Mouse (Mus musculus) thymus, adult 2 months (tissue): Measurements from ENCODE around the gene Krtap28-13. TPM values are rescaled to one million over a fixed set of nuclear protein-coding genes. Genes with fewer than 3 reads are reported as not detected.

Experiments
- DNase-seq: peaks from one replicate; pipeline ENCODE4 v3.0.0; 2021
- H3K27ac ChIP-seq: fragments of 200-500 bp; 2 replicates; pipeline ENCODE4 v1.5.1; 2012; ENCODE audit warnings: low read length, control low read depth; ENCODE audit not compliant: control insufficient read depth, insufficient read depth
- H3K27me3 ChIP-seq: fragments of 200-500 bp; 2 replicates; pipeline ENCODE4 v1.6.1; 2012; ENCODE audit warnings: mild to moderate bottlenecking, low read length, moderate library complexity, mixed read lengths; ENCODE audit not compliant: control insufficient read depth, insufficient read depth
- H3K36me3 ChIP-seq: fragments of 200-500 bp; 2 replicates; pipeline ENCODE4 v1.6.1; 2012; ENCODE audit warnings: mild to moderate bottlenecking, low read length, moderate library complexity; ENCODE audit not compliant: control insufficient read depth, insufficient read depth
- H3K4me1 ChIP-seq: fragments of 200-500 bp; replicated peaks from 2 replicates; pipeline ENCODE4 v1.6.1; 2012; ENCODE audit warnings: low read length; ENCODE audit not compliant: control insufficient read depth, insufficient read depth
- H3K4me3 ChIP-seq: fragments of 200-500 bp; 2 replicates; pipeline ENCODE4 v1.5.1; 2012; ENCODE audit warnings: mild to moderate bottlenecking, low read length, control low read depth, moderate library complexity; ENCODE audit not compliant: control insufficient read depth, insufficient read depth
- CTCF ChIP-seq: fragments of 200-500 bp; IDR thresholded peaks from 2 replicates; pipeline ENCODE4 v1.5.1; 2012; ENCODE audit warnings: mild to moderate bottlenecking, control low read depth, low read length, moderate library complexity, borderline replicate concordance; ENCODE audit not compliant: control insufficient read depth, poor library complexity, insufficient read depth; ENCODE audit errors: extremely low read depth
- POLR2A ChIP-seq: fragments of 200-500 bp; IDR thresholded peaks from 2 replicates; pipeline ENCODE4 v1.6.1; 2012; ENCODE audit warnings: mild to moderate bottlenecking, low read length, control low read depth, moderate library complexity; ENCODE audit not compliant: control insufficient read depth, poor library complexity, insufficient read depth; ENCODE audit errors: extremely low read depth
- WGBS: fragments of 180-500 bp; shearing (Covaris S2); methylation state at CpG from one replicate; pipeline ENCODE4 v1.1.7; 2018; 5-methylcytosine and 5-hydroxymethylcytosine counted together
- polyA plus RNA-seq: library from polyadenylated mRNA; depleted of rRNA; stranded (reverse); fragments of >200 nt; gene quantifications from 2 replicates; pipeline ENCODE4 v1.2.3, GENCODE M21; 2012

The Krtap28-13 gene
- polyA plus RNA-seq, 1 experiment = not detected

DNA sequence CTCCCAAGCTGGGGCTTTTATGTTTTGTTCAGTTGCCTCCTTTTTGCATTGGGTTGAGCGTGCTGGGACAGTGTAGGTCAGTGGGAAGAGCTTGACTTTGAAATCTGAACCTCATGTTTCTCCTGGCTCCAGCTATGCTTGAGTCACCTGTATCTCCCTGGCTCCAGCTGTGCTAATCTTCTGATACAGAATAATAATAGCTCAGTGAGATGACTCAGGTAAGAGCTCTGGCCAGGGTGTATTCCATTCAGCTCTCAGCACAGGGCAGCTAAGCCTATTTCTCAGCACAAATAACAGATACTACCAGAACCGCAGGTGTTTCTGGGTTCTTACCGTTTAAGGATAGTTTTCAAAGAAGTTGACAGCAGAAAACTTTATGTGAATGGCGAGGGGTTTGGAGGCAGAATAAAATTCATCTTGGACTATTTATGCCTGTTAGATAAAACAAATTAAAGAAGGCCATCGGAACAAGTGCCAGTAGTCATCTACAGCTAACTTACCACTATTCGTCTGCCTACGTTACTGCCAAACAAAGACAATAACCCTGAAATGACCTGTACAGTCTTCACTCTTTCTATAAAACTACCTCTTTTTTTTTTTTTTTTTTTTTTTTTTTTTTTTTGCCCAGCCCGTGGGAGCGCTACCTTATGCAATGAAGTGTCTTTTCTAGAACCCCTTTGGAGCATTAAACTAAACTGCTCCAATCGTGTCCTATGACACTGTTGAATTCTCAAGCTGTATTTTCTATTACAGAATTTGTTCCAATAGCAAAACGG, 23.6 kb upstream of the Krtap28-13 start:
- Histone ChIP-seq H3K4me3 (no peak overlapping the region), H3K4me1 (no peaks in the 10 kb centered on the region), H3K27me3 (no peaks in the 10 kb centered on the region), H3K27ac (no peak overlapping the region), H3K36me3 (no peaks in the 10 kb centered on the region)
- 82% methylated on average over 11 of the region's 11 CpGs for WGBS
- DNase-seq = no peak
- no peak for TF ChIP-seq CTCF
- no peak for TF ChIP-seq POLR2A

DNA sequence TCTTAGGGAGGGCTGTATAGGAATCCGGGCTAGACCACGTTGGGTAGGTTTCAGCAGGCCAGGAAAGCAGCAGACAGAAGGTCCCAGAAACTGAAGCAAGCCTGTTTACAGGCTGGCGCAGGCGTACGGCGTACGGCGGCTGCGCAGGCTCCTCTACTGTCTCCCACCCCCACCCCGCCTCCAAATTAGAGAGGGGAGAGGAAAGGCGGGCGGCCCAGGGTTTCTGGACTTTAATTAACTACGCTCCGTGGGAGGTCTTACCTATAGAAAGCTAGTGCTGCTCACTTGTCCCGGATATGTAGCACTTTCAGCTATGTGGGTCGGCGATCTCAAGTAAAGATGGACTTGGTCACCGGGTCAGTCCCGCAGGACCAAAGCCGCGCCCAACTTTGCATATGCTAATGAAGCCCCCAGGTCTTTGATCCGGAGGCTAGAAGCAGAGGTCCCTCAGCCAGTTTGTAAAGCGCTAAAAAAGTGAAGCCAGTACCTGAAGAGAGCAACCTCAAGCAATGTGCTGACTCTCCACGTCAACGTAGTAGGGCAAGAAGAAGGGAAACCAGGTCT, 22.5 kb upstream of the Krtap28-13 start, which contains the start of gene Slc19a3:
Slc19a3 (minus strand) TSS at position 340 of the 564 bp plus-strand sequence.
- Histone ChIP-seq H3K36me3 (no peaks in the 10 kb centered on the region), H3K27ac (no peak within 1 kb of the TSS), H3K4me1 (no peaks in the 10 kb centered on the region), H3K27me3 (no peaks in the 10 kb centered on the region), H3K4me3 (no peak within 1 kb of the TSS)
- TF ChIP-seq POLR2A = no peak
- no peak for TF ChIP-seq CTCF
- 6% methylated on average over 25 of the region's 25 CpGs for WGBS
- no peak for DNase-seq

DNA sequence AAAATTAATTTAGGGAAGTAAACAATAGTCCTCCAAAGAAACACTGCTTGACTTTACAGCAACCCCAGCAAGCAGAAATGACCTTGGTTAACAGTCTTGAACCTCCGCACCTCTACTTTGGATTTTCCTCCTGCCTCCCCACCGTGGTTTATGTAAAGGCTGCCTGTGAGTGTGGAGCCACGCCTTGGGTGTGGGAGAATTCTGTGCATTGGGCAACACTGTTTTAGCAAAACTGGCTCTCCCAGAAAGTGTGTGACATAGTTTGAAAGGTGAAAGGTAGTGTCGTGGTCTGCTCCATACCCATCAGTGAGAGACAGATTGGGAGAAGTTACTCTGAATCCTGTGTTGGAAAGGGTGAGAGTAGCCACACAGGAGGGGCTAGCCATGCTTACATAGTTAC, 21.6 kb upstream of the Krtap28-13 start:
- WGBS = 83% methylated on average over 4 of the region's 4 CpGs
- no peaks in the 10 kb centered on the region for H3K27me3 ChIP-seq
- H3K4me1 ChIP-seq = no peaks in the 10 kb centered on the region
- no peak for TF ChIP-seq CTCF
- TF ChIP-seq POLR2A = no peak
- H3K27ac ChIP-seq = no peak overlapping the region
- H3K4me3 ChIP-seq = no peak overlapping the region
- no peak for DNase-seq
- no peaks in the 10 kb centered on the region for H3K36me3 ChIP-seq

DNA sequence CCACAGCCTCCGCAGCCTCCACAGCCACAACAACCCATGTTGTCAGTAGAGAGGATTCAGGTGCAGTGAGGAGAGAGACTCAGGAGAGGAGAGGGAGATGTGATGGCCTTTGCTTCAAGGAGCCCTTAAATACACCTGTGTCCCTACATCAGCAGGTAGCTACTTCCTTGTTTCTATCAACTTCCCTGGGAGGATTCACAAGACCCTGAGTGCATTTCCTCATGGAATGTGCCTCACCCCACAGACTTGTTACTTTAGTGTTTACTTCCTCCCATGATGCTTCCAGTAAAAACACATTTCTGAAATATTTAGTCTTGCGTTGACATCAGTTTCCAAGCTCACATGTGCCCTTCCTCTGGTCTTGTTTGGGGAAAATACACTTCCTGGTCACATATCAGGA, 18.4 kb upstream of the Krtap28-13 start, which contains the start of gene Krtap28-10:
Krtap28-10 (minus strand) TSS at position 101 of the 400 bp plus-strand sequence.
- no peak within 1 kb of the TSS for H3K4me3 ChIP-seq
- TF ChIP-seq CTCF = no peak
- TF ChIP-seq POLR2A = no peak
- no peak within 1 kb of the TSS for H3K27ac ChIP-seq
- no peak for DNase-seq
- H3K27me3 ChIP-seq = no peaks in the 10 kb centered on the region
- H3K36me3 ChIP-seq = no peaks in the 10 kb centered on the region
- no peaks in the 10 kb centered on the region for H3K4me1 ChIP-seq
- WGBS = 94% methylated on average over 2 of the region's 2 CpGs

DNA sequence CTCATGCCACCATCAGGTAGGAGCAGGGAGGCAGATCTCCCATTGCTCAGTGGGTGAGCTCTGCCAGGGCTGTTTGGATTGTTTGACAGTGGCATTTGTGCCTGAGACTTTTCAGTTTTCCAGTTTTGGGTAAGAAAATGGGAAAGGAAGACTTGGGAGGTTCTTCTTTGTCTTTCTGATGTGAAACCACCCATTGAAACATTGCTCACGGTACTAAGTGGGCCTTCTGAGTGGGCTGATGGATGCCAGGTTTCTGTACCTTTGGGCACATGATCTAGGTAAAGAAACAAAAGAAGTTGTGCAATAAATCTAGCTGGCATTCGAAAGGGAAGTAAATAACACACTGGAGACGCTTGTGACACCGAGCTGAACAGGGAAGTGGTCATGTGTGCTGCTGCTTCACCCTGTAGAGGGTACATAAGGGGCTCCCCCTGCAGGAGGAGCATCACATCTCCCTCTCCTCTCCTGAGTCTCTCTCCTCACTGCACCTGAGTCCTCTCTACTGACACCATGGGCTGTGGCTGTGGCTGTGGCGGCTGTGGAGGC, 15.8 kb upstream of the Krtap28-13 start, which contains the start of gene Gm47969:
Gm47969 (plus strand) TSS at position 51 of the 546 bp plus-strand sequence.
- WGBS = 29% methylated on average over 5 of the region's 5 CpGs
- TF ChIP-seq POLR2A (no peak), CTCF (no peak)
- Histone ChIP-seq H3K4me3 (no peak within 1 kb of the TSS), H3K36me3 (no peaks in the 10 kb centered on the region), H3K27ac (no peak within 1 kb of the TSS), H3K4me1 (no peaks in the 10 kb centered on the region), H3K27me3 (no peaks in the 10 kb centered on the region)
- DNase-seq = no peak

- no peaks in the 10 kb centered on the region for H3K4me1 ChIP-seq
- no peak overlapping the region for H3K4me3 ChIP-seq
- H3K27me3 ChIP-seq = no peaks in the 10 kb centered on the region
- no peak overlapping the region for H3K27ac ChIP-seq
- WGBS = 84% methylated on average over 1 of the region's 1 CpGs
- DNase-seq = no peak
- H3K36me3 ChIP-seq = no peaks in the 10 kb centered on the region
- no peak for TF ChIP-seq CTCF
- TF ChIP-seq POLR2A = no peak
Observed at GRCm38 (mm10) chr1:83058481-83058880, 2.2 kb upstream of the Krtap28-13 start.
